8 mouse cellular contexts compared by ENCODE assay signal in genomic region chr2:132695358-132696093, GRCm38 (mm10). TPM values are rescaled to one million over a fixed set of nuclear protein-coding genes. Genes with fewer than 3 reads are reported as not detected.
DNase-seq lines count a peak whose midpoint lies in the region.

No protein-coding gene starts in this region.

- peak overlapping the region; percentile 43 for H3K27ac ChIP-seq in macrophage
- no peak overlapping the region for H3K27ac ChIP-seq in hindbrain, embryonic 10.5 days

- no peaks in the 10 kb centered on the region for H3K79me2 ChIP-seq in macrophage (ENCODE audit: inconsistent target)

- 72% methylated on average over 9 of the region's 9 CpGs for WGBS in macrophage (ENCODE audit: missing documents)
- 87% methylated on average over 9 of the region's 9 CpGs for WGBS in hindbrain, embryonic 10.5 days

- H3K27me3 ChIP-seq in hindbrain, embryonic 10.5 days (ENCODE audit: insufficient read depth, poor library complexity, severe bottlenecking): no peaks in the 10 kb centered on the region

- DNase-seq in adrenal gland, postnatal 36 days: peak; percentile 27 to 33
- DNase-seq in adrenal gland, adult 18-20 months (ENCODE audit: low spot score in 2 of 2): no peak
- DNase-seq in MEL-GATA-1-ER (ENCODE audit: extremely low read depth, low read depth): peak; percentile 84
- DNase-seq in heart, postnatal 10 days: peak; percentile 43 to 61
- no peak for DNase-seq in hindbrain, embryonic 10.5 days (ENCODE audit: low spot score)
- no peak for DNase-seq in cerebellum, adult 11-12 months
- DNase-seq in layer of hippocampus, adult 8-10 months (ENCODE audit: low spot score in 2 of 2): no peak

- intact Hi-C loops in heart, postnatal 10 days (cut with DNase I): no loop called here

- H3K9me3 ChIP-seq in hindbrain, embryonic 10.5 days: no peaks in the 10 kb centered on the region

- H3K4me3 ChIP-seq in macrophage (ENCODE audit: inconsistent target): no peak overlapping the region
- H3K4me3 ChIP-seq in hindbrain, embryonic 10.5 days: no peak overlapping the region

- H3K36me3 ChIP-seq in macrophage (ENCODE audit: inconsistent target): no peaks in the 10 kb centered on the region
- 0 out of 2 replicates have a peak, but pooled peaks cover 8% of the 10 kb centered on the region for H3K36me3 ChIP-seq in hindbrain, embryonic 10.5 days

- 0 out of 2 replicates have a peak, but pooled peaks cover 4% of the 10 kb centered on the region for H3K4me1 ChIP-seq in hindbrain, embryonic 10.5 days (replicated peaks)

RNA-seq across cellular contexts. Expression of gene Shld1, which starts 8.8 kb away (rescaled TPM):
- 10 to 100 TPM in 1 of 2 experiments, 1 to 10 TPM in 1; 7.7 to 12.8 TPM for total RNA-seq in adrenal gland, postnatal 36 days (2021)
- 1 to 10 TPM; 7.9 to 8.2 TPM for total RNA-seq in adrenal gland, adult 18-20 months (2021)
- total RNA-seq in heart, postnatal 10 days (2021): 10 to 100 TPM in 1 of 2 experiments, 1 to 10 TPM in 1; 8.7 to 18.3 TPM
- 10 to 100 TPM in 18 of 26 experiments, 1 to 10 TPM in 8; 4.4 to 34.7 (median 14.0) TPM for total RNA-seq in macrophage (2018; cell fraction: chromatin; rRNA removed)
- total RNA-seq in macrophage (2018; cell fraction: cytosol; rRNA removed): 10 to 100 TPM in 7 of 26 experiments, 1 to 10 TPM in 19; 3.6 to 13.6 (median 8.6) TPM
- 10 to 100 TPM in 14 of 26 experiments, 1 to 10 TPM in 12; 4.3 to 24.8 (median 10.4) TPM for total RNA-seq in macrophage (2018; cell fraction: nucleus; rRNA removed)
- polyA plus RNA-seq in macrophage (2018): 6.5 to 11.1 TPM (median 6.9 TPM) in 3 replicates
- polyA plus RNA-seq in hindbrain, embryonic 10.5 days (2016; fragmentation: Nextera tagmentation; extraction: Ambion mirVana): 17.4 and 20.1 TPM in 2 replicates
- total RNA-seq in layer of hippocampus, adult 8-10 months (2022): 10 to 100 TPM in 3 of 4 experiments, 1 to 10 TPM in 1; 8.6 to 13.6 (median 12.4) TPM

Comparison
In these comparisons a context has a peak if more than half of its experiments do, and no peak if none do; other contexts are left out.
1. DNase-seq: peak in adrenal gland, postnatal 36 days (2 of 2), MEL-GATA-1-ER (single experiment) and heart, postnatal 10 days (2 of 2); none in adrenal gland, adult 18-20 months (0 of 2), hindbrain, embryonic 10.5 days (single experiment), cerebellum, adult 11-12 months (single experiment) and layer of hippocampus, adult 8-10 months (0 of 2).